Mouse (Mus musculus) myocyte (in vitro differentiated cells): ENCODE data around the gene Kifc3. TPM values are rescaled to one million over a fixed set of nuclear protein-coding genes. Genes with fewer than 3 reads are reported as not detected.
A peak's percentile ranks its signal among the peaks of the same experiment; 100 is the strongest.

ENCODE experiments used
- H3K27me3 ChIP-seq: one replicate; pipeline ENCODE4 v1.6.1; 2011; ENCODE audit not compliant: control insufficient read depth, insufficient read depth, insufficient read length
- H3K36me3 ChIP-seq: one replicate; pipeline ENCODE4 v1.6.1; 2011; ENCODE audit not compliant: control insufficient read depth, insufficient read depth
- H3K4me2 ChIP-seq: one replicate; pipeline ENCODE4 v1.6.1; 2011; ENCODE audit warnings: low read depth, control low read depth
- H3K4me3 ChIP-seq: one replicate; pipeline ENCODE4 v1.5.1; 2011; ENCODE audit warnings: mild to moderate bottlenecking, control low read depth, moderate library complexity
- H3K79me2 ChIP-seq: one replicate; pipeline ENCODE4 v1.6.1; 2011; ENCODE audit not compliant: control insufficient read depth, insufficient read depth
- H3ac ChIP-seq: one replicate; pipeline ENCODE4 v1.6.1; 2011; ENCODE audit not compliant: control insufficient read depth, insufficient read length
- CEBPB ChIP-seq: IDR thresholded peaks from 2 replicates; pipeline ENCODE4 v1.6.1; 2011; ENCODE audit warnings: mild to moderate bottlenecking, moderate library complexity; ENCODE audit not compliant: poor library complexity, insufficient read depth, severe bottlenecking
- E2F4 ChIP-seq: IDR thresholded peaks from one replicate; pipeline ENCODE4 v1.6.1; 2011; ENCODE audit warnings: mild to moderate bottlenecking, control low read depth, moderate library complexity; ENCODE audit not compliant: insufficient read depth
- MAX ChIP-seq: IDR thresholded peaks from one replicate; pipeline ENCODE4 v1.6.1; 2011; ENCODE audit warnings: low read depth, mild to moderate bottlenecking, control low read depth
- MYOD1 ChIP-seq, 3 experiments: IDR thresholded peaks; one replicate each; pipeline ENCODE4 v1.6.1; 2011; ENCODE audit warnings: control low read depth in 2 of 3, low read depth in 2 of 3, mild to moderate bottlenecking in 2 of 3, moderate library complexity in 1 of 3; ENCODE audit not compliant: insufficient read length in 2 of 3, control insufficient read depth in 1 of 3
- MYOG ChIP-seq, 3 experiments: IDR thresholded peaks; one replicate each; pipeline ENCODE4 v1.6.1; 2011; ENCODE audit warnings: control low read depth in 2 of 3, low read depth in 2 of 3, mild to moderate bottlenecking in 2 of 3; ENCODE audit not compliant: insufficient read length in 2 of 3, control insufficient read depth in 1 of 3, insufficient read depth in 1 of 3
- POLR2A ChIP-seq: IDR thresholded peaks from one replicate; pipeline ENCODE4 v1.6.1; 2011; ENCODE audit warnings: low read depth, mild to moderate bottlenecking, control low read depth, moderate library complexity; ENCODE audit not compliant: insufficient read length
- POLR2AphosphoS2 ChIP-seq: IDR thresholded peaks from one replicate; pipeline ENCODE4 v1.6.1; 2011; ENCODE audit warnings: low read depth, control low read depth; ENCODE audit not compliant: insufficient read length
- REST ChIP-seq: IDR thresholded peaks from one replicate; pipeline ENCODE4 v1.6.1; 2011; ENCODE audit warnings: mild to moderate bottlenecking, control low read depth, moderate library complexity; ENCODE audit not compliant: insufficient read depth, insufficient read length
- SRF ChIP-seq: IDR thresholded peaks from one replicate; pipeline ENCODE4 v1.6.1; 2011; ENCODE audit warnings: low read depth; ENCODE audit not compliant: control insufficient read depth, insufficient read length
- TCF12 ChIP-seq: IDR thresholded peaks from one replicate; pipeline ENCODE4 v1.6.1; 2011; ENCODE audit warnings: mild to moderate bottlenecking, control low read depth; ENCODE audit not compliant: poor library complexity, insufficient read depth, severe bottlenecking
- TCF3 ChIP-seq: IDR thresholded peaks from one replicate; pipeline ENCODE4 v1.6.1; 2011; ENCODE audit warnings: low read depth, control low read depth; ENCODE audit not compliant: insufficient read length
- USF1 ChIP-seq: IDR thresholded peaks from one replicate; pipeline ENCODE4 v1.6.1; 2011; ENCODE audit warnings: low read depth, mild to moderate bottlenecking, control low read depth, moderate library complexity
- polyA plus RNA-seq: library from polyadenylated mRNA; unstranded; fragments of >200 nt; fragmentation: generic; extraction: Trizol; gene quantifications from one replicate; pipeline ENCODE4 v1.2.1, GENCODE M21; 2012; ENCODE audit warnings: missing spikeins

Gene Kifc3
- polyA plus RNA-seq, 1 experiment, result 22.6 TPM

DNA sequence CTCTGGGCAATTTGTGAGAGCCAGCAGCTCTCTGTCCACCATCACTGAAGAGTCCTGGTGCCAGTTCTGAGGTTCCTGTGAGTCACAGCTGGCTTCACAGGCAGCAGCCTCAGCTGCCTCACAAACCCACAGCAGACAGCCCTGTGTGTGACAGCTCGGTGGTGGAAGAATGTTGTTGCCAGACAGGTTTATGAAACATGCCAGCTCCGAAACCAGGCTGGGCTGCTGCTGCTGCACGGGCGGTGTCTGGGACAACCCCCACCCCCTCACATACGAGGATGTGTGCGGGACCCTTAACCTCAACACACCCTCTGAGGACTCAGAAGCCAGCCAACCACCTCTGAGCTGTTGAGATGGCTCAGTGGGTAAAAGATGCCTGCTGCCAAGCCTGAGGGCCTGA lies 48.0 kb downstream of the Kifc3 start:
- H3K36me3 ChIP-seq, result no peaks in the 10 kb centered on the region
- no peaks in the 10 kb centered on the region for H3K27me3 ChIP-seq
- H3ac ChIP-seq, result no peak overlapping the region
- TF ChIP-seq TCF12 (peak; percentile 76), MYOG (IDR thresholded peaks at IDR 0.05; ENCODE audit: control insufficient read depth in 1 of 3, insufficient read depth in 1 of 3, insufficient read length in 2 of 3, low read depth in 2 of 3) (peak; percentile 68 to 96 (median 93)), POLR2AphosphoS2 (no peak), CEBPB (no peak), POLR2A (no peak), TCF3 (peak; percentile 91), E2F4 (no peak), MAX (no peak), SRF (no peak), USF1 (no peak), MYOD1 (IDR thresholded peaks at IDR 0.05; ENCODE audit: control insufficient read depth in 1 of 3, insufficient read length in 2 of 3, low read depth in 2 of 3) (peak in 2 of 3 experiments; percentile 78 to 92), REST (no peak)
- H3K4me3 ChIP-seq, result no peak overlapping the region
- peak overlapping the region; percentile 27 for H3K4me2 ChIP-seq
- no peaks in the 10 kb centered on the region for H3K79me2 ChIP-seq

DNA sequence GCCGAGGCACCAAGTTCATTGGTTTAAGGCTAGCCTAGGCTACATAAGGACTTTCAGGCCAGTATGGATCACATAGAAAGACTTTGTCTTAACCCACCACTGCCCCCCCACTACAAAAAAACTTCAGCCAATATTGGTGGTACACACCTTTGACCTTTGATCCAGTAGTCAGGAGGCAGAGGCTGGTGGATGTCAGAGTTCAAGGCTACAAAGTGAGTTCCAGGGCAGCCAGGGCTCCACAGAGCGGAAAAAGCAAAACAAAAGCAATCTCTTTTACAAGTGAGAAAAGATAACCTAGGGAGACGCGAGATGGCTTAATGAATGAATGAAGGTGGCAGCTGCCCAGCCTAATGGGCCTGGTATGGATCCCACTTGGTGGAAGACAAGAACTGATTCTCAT lies 48.6 kb downstream of the Kifc3 start:
- peak overlapping the region; percentile 27 for H3K4me2 ChIP-seq

DNA sequence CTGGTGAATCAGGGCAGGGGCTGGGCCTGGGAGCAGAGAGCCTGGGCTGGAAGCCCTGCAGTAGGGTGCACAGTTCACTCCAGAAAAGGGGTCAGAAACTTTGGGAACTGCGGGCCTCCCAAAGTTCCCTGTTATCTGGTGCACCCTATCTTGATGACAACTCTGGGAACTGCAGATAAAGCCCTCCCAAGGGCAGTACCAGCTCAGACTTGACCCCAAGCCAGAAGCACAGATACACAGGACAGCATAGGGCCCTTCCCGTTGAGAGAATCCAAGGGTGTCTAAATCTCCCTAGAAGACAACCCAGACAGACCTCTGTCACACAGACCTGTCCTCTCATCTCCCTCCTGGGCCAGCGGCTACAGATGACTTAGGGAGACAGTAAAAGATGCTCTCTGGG lies 52.0 kb downstream of the Kifc3 start:
- H3K27me3 ChIP-seq, result no peaks in the 10 kb centered on the region
- no peak overlapping the region for H3K4me3 ChIP-seq
- H3ac ChIP-seq, result no peak overlapping the region
- H3K79me2 ChIP-seq, result no peaks in the 10 kb centered on the region
- no peak for TF ChIP-seq REST
- no peak for TF ChIP-seq MYOD1 (IDR thresholded peaks at IDR 0.05; ENCODE audit: control insufficient read depth in 1 of 3, insufficient read length in 2 of 3, low read depth in 2 of 3)
- TF ChIP-seq POLR2A, result no peak
- no peak for TF ChIP-seq CEBPB
- TF ChIP-seq MYOG (IDR thresholded peaks at IDR 0.05; ENCODE audit: control insufficient read depth in 1 of 3, insufficient read depth in 1 of 3, insufficient read length in 2 of 3, low read depth in 2 of 3), result no peak
- TF ChIP-seq TCF12, result no peak
- no peak for TF ChIP-seq POLR2AphosphoS2
- TF ChIP-seq E2F4, result no peak
- TF ChIP-seq USF1, result no peak
- no peak for TF ChIP-seq TCF3
- TF ChIP-seq SRF, result no peak
- no peak for TF ChIP-seq MAX
- no peak overlapping the region for H3K4me2 ChIP-seq
- no peaks in the 10 kb centered on the region for H3K36me3 ChIP-seq

More for the DNA sequence above, 48.6 kb downstream of the Kifc3 start:
- no peak overlapping the region for H3ac ChIP-seq
- H3K36me3 ChIP-seq, result no peaks in the 10 kb centered on the region
- no peaks in the 10 kb centered on the region for H3K79me2 ChIP-seq
- H3K4me3 ChIP-seq, result no peak overlapping the region
- TF ChIP-seq POLR2A, result no peak
- TF ChIP-seq POLR2AphosphoS2, result no peak
- no peak for TF ChIP-seq MAX
- no peak for TF ChIP-seq REST
- TF ChIP-seq USF1, result no peak
- no peak for TF ChIP-seq SRF
- no peak for TF ChIP-seq TCF3
- no peak for TF ChIP-seq E2F4
- TF ChIP-seq MYOG (IDR thresholded peaks at IDR 0.05; ENCODE audit: control insufficient read depth in 1 of 3, insufficient read depth in 1 of 3, insufficient read length in 2 of 3, low read depth in 2 of 3), result no peak
- TF ChIP-seq CEBPB, result no peak
- no peak for TF ChIP-seq TCF12
- TF ChIP-seq MYOD1 (IDR thresholded peaks at IDR 0.05; ENCODE audit: control insufficient read depth in 1 of 3, insufficient read length in 2 of 3, low read depth in 2 of 3), result no peak
- H3K27me3 ChIP-seq, result no peaks in the 10 kb centered on the region

DNA sequence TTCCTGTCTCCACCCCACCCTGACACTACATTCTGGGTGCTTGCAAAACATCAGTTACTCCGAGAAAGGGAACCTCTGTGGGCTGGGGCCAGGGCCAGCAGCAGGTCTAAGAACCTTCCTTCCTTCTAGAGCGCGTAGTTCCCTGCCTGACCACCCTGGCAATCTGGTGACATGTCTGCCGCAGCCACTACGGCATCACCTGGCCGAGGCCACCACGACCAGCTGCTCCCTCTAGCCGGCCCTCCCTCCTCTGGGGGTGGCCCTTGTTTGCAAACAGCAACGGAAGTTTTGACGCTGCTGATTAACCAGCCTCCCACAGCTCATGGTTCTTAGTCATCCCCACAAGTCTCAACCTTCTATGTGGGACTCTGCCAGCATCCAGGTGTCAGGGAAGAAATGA lies 53.2 kb downstream of the Kifc3 start:
- TF ChIP-seq USF1 (no peak), MYOD1 (IDR thresholded peaks at IDR 0.05; ENCODE audit: control insufficient read depth in 1 of 3, insufficient read length in 2 of 3, low read depth in 2 of 3) (peak in 2 of 3 experiments; percentile 3 to 62), MYOG (IDR thresholded peaks at IDR 0.05; ENCODE audit: control insufficient read depth in 1 of 3, insufficient read depth in 1 of 3, insufficient read length in 2 of 3, low read depth in 2 of 3) (peak in 1 of 3 experiments; percentile 67)
- no peaks in the 10 kb centered on the region for H3K79me2 ChIP-seq

DNA sequence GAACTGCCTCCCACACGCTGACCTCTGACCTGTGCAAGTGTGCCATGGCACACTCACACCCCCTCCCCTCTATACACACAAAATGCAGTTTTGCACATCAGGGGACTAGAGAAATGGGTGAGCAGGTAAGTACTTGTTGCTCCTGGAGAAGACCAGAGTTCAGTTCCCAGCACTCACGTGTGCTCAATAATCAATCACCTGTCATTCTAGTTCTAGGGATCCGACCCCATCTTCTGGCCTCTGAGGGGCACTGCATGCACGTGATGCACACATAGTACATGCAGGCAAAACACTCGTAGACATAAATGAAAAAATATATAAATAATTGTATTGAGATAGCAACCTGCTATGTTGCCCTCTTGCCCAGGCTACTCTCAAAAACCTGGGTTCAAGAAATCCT lies 55.8 kb downstream of the Kifc3 start:
- Histone ChIP-seq H3K79me2 (no peaks in the 10 kb centered on the region), H3K36me3 (no peaks in the 10 kb centered on the region), H3K4me3 (no peak overlapping the region), H3K4me2 (no peak overlapping the region), H3ac (no peak overlapping the region), H3K27me3 (no peaks in the 10 kb centered on the region)
- TF ChIP-seq USF1, result no peak
- no peak for TF ChIP-seq REST
- TF ChIP-seq TCF12, result no peak
- TF ChIP-seq MYOD1 (IDR thresholded peaks at IDR 0.05; ENCODE audit: control insufficient read depth in 1 of 3, insufficient read length in 2 of 3, low read depth in 2 of 3), result no peak
- no peak for TF ChIP-seq SRF

More for the DNA sequence above, 53.2 kb downstream of the Kifc3 start:
- Histone ChIP-seq H3K36me3 (no peaks in the 10 kb centered on the region), H3K4me3 (no peak overlapping the region), H3K27me3 (no peaks in the 10 kb centered on the region), H3K4me2 (no peak overlapping the region), H3ac (no peak overlapping the region)
